Mouse (Mus musculus): ENCODE data around the gene Gm21913.
"Not testable (repeated sequence)": the region's sequence is repeated elsewhere in the genome, so short reads cannot be mapped to it uniquely, and the experiment has no call there.

Gm21913 gene

GRCm38 (mm10) chrY:74623596-74623995, at the start of gene Gm21913:
TSS of gene Gm21913 (plus strand) at chrY:74623896.
- not testable (repeated sequence) for DNase-seq
